Mouse (Mus musculus) thymus, adult 2 months (tissue): ENCODE results near the gene Tet1. TPM values are rescaled to one million over a fixed set of nuclear protein-coding genes. Genes with fewer than 3 reads are reported as not detected.

ENCODE experiments used
- DNase-seq: peaks from one replicate; pipeline ENCODE4 v3.0.0; 2021
- H3K27ac ChIP-seq: fragments of 200-500 bp; 2 replicates; pipeline ENCODE4 v1.5.1; 2012; ENCODE audit warnings: low read length, control low read depth; ENCODE audit not compliant: control insufficient read depth, insufficient read depth
- H3K27me3 ChIP-seq: fragments of 200-500 bp; 2 replicates; pipeline ENCODE4 v1.6.1; 2012; ENCODE audit warnings: mild to moderate bottlenecking, low read length, moderate library complexity, mixed read lengths; ENCODE audit not compliant: control insufficient read depth, insufficient read depth
- H3K36me3 ChIP-seq: fragments of 200-500 bp; 2 replicates; pipeline ENCODE4 v1.6.1; 2012; ENCODE audit warnings: mild to moderate bottlenecking, low read length, moderate library complexity; ENCODE audit not compliant: control insufficient read depth, insufficient read depth
- H3K4me1 ChIP-seq: fragments of 200-500 bp; replicated peaks from 2 replicates; pipeline ENCODE4 v1.6.1; 2012; ENCODE audit warnings: low read length; ENCODE audit not compliant: control insufficient read depth, insufficient read depth
- H3K4me3 ChIP-seq: fragments of 200-500 bp; 2 replicates; pipeline ENCODE4 v1.5.1; 2012; ENCODE audit warnings: mild to moderate bottlenecking, low read length, control low read depth, moderate library complexity; ENCODE audit not compliant: control insufficient read depth, insufficient read depth
- CTCF ChIP-seq: fragments of 200-500 bp; IDR thresholded peaks from 2 replicates; pipeline ENCODE4 v1.5.1; 2012; ENCODE audit warnings: mild to moderate bottlenecking, control low read depth, low read length, moderate library complexity, borderline replicate concordance; ENCODE audit not compliant: control insufficient read depth, poor library complexity, insufficient read depth; ENCODE audit errors: extremely low read depth
- POLR2A ChIP-seq: fragments of 200-500 bp; IDR thresholded peaks from 2 replicates; pipeline ENCODE4 v1.6.1; 2012; ENCODE audit warnings: mild to moderate bottlenecking, low read length, control low read depth, moderate library complexity; ENCODE audit not compliant: control insufficient read depth, poor library complexity, insufficient read depth; ENCODE audit errors: extremely low read depth
- WGBS: fragments of 180-500 bp; shearing (Covaris S2); methylation state at CpG from one replicate; pipeline ENCODE4 v1.1.7; 2018; 5-methylcytosine and 5-hydroxymethylcytosine counted together
- polyA plus RNA-seq: library from polyadenylated mRNA; depleted of rRNA; stranded (reverse); fragments of >200 nt; gene quantifications from 2 replicates; pipeline ENCODE4 v1.2.3, GENCODE M21; 2012

Gene Tet1
- polyA plus RNA-seq, 1 experiment = 5.7 TPM

- no peak for DNase-seq
- Histone ChIP-seq H3K4me1 (no peaks in the 10 kb centered on the region), H3K27me3 (no peaks in the 10 kb centered on the region), H3K36me3 (no peaks in the 10 kb centered on the region), H3K27ac (no peak overlapping the region), H3K4me3 (no peak overlapping the region)
- 95% methylated on average over 3 of the region's 3 CpGs for WGBS
- no peak for TF ChIP-seq POLR2A
- no peak for TF ChIP-seq CTCF
Measured at GRCm38 (mm10) chr10:62894447-62894846, 14.3 kb downstream of the Tet1 start.

- 13% methylated on average over 6 of the region's 6 CpGs for WGBS
- H3K4me3 ChIP-seq = no peak overlapping the region
- no peaks in the 10 kb centered on the region for H3K4me1 ChIP-seq
- no peak for DNase-seq
- H3K27me3 ChIP-seq = no peaks in the 10 kb centered on the region
- H3K27ac ChIP-seq = no peak overlapping the region
- no peaks in the 10 kb centered on the region for H3K36me3 ChIP-seq
- no peak for TF ChIP-seq POLR2A
- TF ChIP-seq CTCF = no peak
Measured at GRCm38 (mm10) chr10:62893356-62893884, 15.4 kb downstream of the Tet1 start.

GRCm38 (mm10) chr10:62892549-62893232 lies 16.1 kb downstream of the Tet1 start:
- Histone ChIP-seq H3K4me3 (no peak overlapping the region), H3K4me1 (no peaks in the 10 kb centered on the region), H3K36me3 (no peaks in the 10 kb centered on the region), H3K27me3 (no peaks in the 10 kb centered on the region), H3K27ac (no peak overlapping the region)
- whole genome bisulfite sequencing = 83% methylated on average over 4 of the region's 4 CpGs
- TF ChIP-seq CTCF (no peak), POLR2A (no peak)
- DNase-seq = no peak

GRCm38 (mm10) chr10:62891025-62891424 lies 17.8 kb downstream of the Tet1 start:
- TF ChIP-seq POLR2A (no peak), CTCF (no peak)
- 29% methylated on average over 3 of the region's 3 CpGs for WGBS
- H3K4me1 ChIP-seq = peaks cover 12% of the 10 kb centered on the region
- H3K36me3 ChIP-seq = no peaks in the 10 kb centered on the region
- DNase-seq = no peak
- H3K27ac ChIP-seq = no peak overlapping the region
- H3K4me3 ChIP-seq = no peak overlapping the region
- peaks cover 6% of the 10 kb centered on the region; the same call in 1 of the 2 replicates for H3K27me3 ChIP-seq

GRCm38 (mm10) chr10:62886799-62887591 lies 21.8 kb downstream of the Tet1 start:
- DNase-seq = peak; percentile 15
- H3K27ac ChIP-seq = no peak overlapping the region
- TF ChIP-seq POLR2A = no peak
- no peak for TF ChIP-seq CTCF
- 2% methylated on average over 56 of the region's 56 CpGs for WGBS
- H3K27me3 ChIP-seq = peaks cover 6% of the 10 kb centered on the region; the same call in 1 of the 2 replicates
- H3K4me3 ChIP-seq = peak overlapping the region; percentile 41
- no peaks in the 10 kb centered on the region for H3K36me3 ChIP-seq
- peaks cover 19% of the 10 kb centered on the region for H3K4me1 ChIP-seq

GRCm38 (mm10) chr10:62885969-62886798 lies 22.6 kb downstream of the Tet1 start:
- WGBS = under 1% methylated on average over 38 of the region's 38 CpGs
- Histone ChIP-seq H3K4me3 (peak overlapping the region; percentile 41), H3K4me1 (peaks cover 19% of the 10 kb centered on the region), H3K27ac (no peak overlapping the region), H3K27me3 (peaks cover 6% of the 10 kb centered on the region; the same call in 1 of the 2 replicates), H3K36me3 (no peaks in the 10 kb centered on the region)
- peak; percentile 25; the same call in 1 of the 2 replicates for TF ChIP-seq POLR2A
- TF ChIP-seq CTCF = no peak
- peak; percentile 4 for DNase-seq
